8 mouse cellular contexts compared by ENCODE assay signal in genomic region chr5:118294086-118294864, GRCm38 (mm10). TPM values are rescaled to one million over a fixed set of nuclear protein-coding genes. Genes with fewer than 3 reads are reported as not detected.
DNase-seq lines count a peak whose midpoint lies in the region; ATAC-seq lines count a peak whose summit lies in the region.

No protein-coding gene starts in this region.

- H3K4me2 ChIP-seq in liver, embryonic 15.5 days: peak overlapping the region; percentile 18

- intact Hi-C loops in heart, postnatal 36 days (cut with DNase I): no loop called here

- H3K36me3 ChIP-seq in liver, embryonic 15.5 days (replicated peaks): no peaks in the 10 kb centered on the region

- no peaks in the 10 kb centered on the region for H3K27me3 ChIP-seq in liver, embryonic 15.5 days

- no peak overlapping the region for H3K4me3 ChIP-seq in liver, embryonic 15.5 days (replicated peaks)

- peaks cover 9% of the 10 kb centered on the region; the same call in 1 of the 2 replicates for H3K4me1 ChIP-seq in liver, embryonic 15.5 days (replicated peaks)

- peak; percentile 46; the same call in 1 of the 2 replicates for ATAC-seq in frontal cortex, adult (ENCODE audit: low TSS enrichment)
- ATAC-seq in liver, embryonic 15.5 days (ENCODE audit: insufficient read depth): peak; percentile 76
- ATAC-seq in megakaryocyte progenitor cell, adult 5-6 weeks (replicated peaks; ENCODE audit: poor library complexity): no peak

- H3K9ac ChIP-seq in liver, embryonic 15.5 days: no peak overlapping the region

- WGBS in liver, embryonic 15.5 days (ENCODE audit: insufficient replicate concordance): 44% methylated on average over 23 of the region's 23 CpGs

- peak overlapping the region; percentile 51; the same call in 1 of the 2 replicates for H3K27ac ChIP-seq in liver, embryonic 15.5 days (replicated peaks)

- DNase-seq in Muller cell, postnatal 12 days (ENCODE audit: inconsistent ontology term): peak; percentile 94
- peak; percentile 70 to 75 for DNase-seq in cerebellum, adult 18-20 months
- DNase-seq in heart, postnatal 36 days: peak; percentile 92 to 94
- DNase-seq in layer of hippocampus, adult 18-20 months (ENCODE audit: low spot score in 2 of 2): peak; percentile 62 to 81
- DNase-seq in ovary, postnatal 36 days (ENCODE audit: low spot score): peak; percentile 96

- H3K9me3 ChIP-seq in liver, embryonic 15.5 days (replicated peaks): no peaks in the 10 kb centered on the region

RNA-seq across cellular contexts. Expression of gene 2410131K14Rik, which starts 49.2 kb away (rescaled TPM):
- total RNA-seq in heart, postnatal 36 days (2021): 1 to 10 TPM; 7.7 to 8.1 TPM
- 10 to 100 TPM; 15.7 to 17.2 TPM for total RNA-seq in layer of hippocampus, adult 18-20 months (2021)
- 1.2 and 1.4 TPM in 2 replicates for polyA plus RNA-seq in liver, embryonic 15.5 days (2015; fragmentation: Nextera tagmentation; extraction: Ambion mirVana)
- 1.4 and 1.6 TPM in 2 replicates for total RNA-seq in megakaryocyte progenitor cell, adult 5-6 weeks (2015)
- 1.6 and 2.6 TPM in 2 replicates for total RNA-seq in megakaryocyte progenitor cell, adult 5-6 weeks (2017)

RNA-seq across cellular contexts. Expression of gene Rnft2, which starts 49.4 kb away (rescaled TPM):
- total RNA-seq in heart, postnatal 36 days (2021): 1 to 10 TPM; 2.0 to 2.5 TPM
- total RNA-seq in layer of hippocampus, adult 18-20 months (2021): 10 to 100 TPM; 64.3 to 67.7 TPM
- 0.21 and 0.44 TPM in 2 replicates for polyA plus RNA-seq in liver, embryonic 15.5 days (2015; fragmentation: Nextera tagmentation; extraction: Ambion mirVana)
- total RNA-seq in megakaryocyte progenitor cell, adult 5-6 weeks (2015): 1.2 TPM in 1 of 2 replicates, not detected in the other
- 0.84 TPM in 1 of 2 replicates, not detected in the other for total RNA-seq in megakaryocyte progenitor cell, adult 5-6 weeks (2017)

Comparison
In these comparisons a context has a peak if more than half of its experiments do, and no peak if none do; other contexts are left out.
1. RNA of gene Rnft2, which starts 49.4 kb away (total RNA-seq): 64.3 to 67.7 TPM in layer of hippocampus, adult 18-20 months; 2.0 to 2.5 TPM in heart, postnatal 36 days and 0.84 to 1.2 TPM in megakaryocyte progenitor cell, adult 5-6 weeks; every median in the first group is over 10 times any median in the second.
2. Peak in every context shown above with its lines, with median percentiles within 50 percentile points of each other: DNase-seq.